In the genomic region with DNA sequence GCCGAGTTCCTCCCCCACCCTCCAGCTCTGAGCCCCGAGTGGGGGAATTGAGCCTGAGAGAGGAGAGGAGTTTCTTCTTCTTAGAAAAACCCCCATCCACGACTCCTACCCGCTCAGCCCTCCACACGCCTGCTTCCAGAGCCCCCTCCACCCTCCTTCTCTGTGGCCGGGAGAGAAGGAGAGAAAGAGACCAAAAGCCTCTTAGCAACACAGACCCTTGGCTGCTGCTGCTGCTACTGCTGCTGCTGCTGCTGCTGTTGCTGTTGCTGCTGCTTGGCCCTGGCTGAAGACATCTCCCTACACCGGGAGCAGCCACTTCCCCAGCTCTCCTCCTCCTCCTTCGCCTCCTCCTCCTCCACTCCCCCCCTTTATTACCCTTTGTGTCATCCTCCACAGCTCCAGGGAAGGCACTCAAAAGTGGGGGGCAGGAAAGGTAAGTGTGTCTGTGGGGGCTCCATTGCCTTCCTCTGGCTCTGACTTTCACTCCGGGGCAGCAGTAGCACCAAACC, we compare ENCODE assay signal across 8 mouse cellular contexts. TPM values are rescaled to one million over a fixed set of nuclear protein-coding genes. Genes with fewer than 3 reads are reported as not detected.
A peak's percentile ranks its signal among the peaks of the same experiment; 100 is the strongest.
DNase-seq lines count a peak whose midpoint lies in the region; ATAC-seq lines count a peak whose summit lies in the region.

No protein-coding gene starts in this region.

- peak overlapping the region; percentile 87 for H3K9ac ChIP-seq in forebrain, embryonic 15.5 days (replicated peaks)

- DNase-seq in R1 (ENCODE audit: low read depth, low spot score) (peak; percentile 72), adipocyte (ENCODE audit: low spot score) (no peak)
- DNase-seq in c-Kit-negative CD71-positive TER-119-positive erythroid progenitor cells, embryonic 14.5 days (ENCODE audit: low read depth, low spot score), result peak; percentile 26
- peak; percentile 68 for DNase-seq in hindbrain, embryonic 10.5 days (ENCODE audit: low spot score)
- DNase-seq in left cerebral cortex, adult 18-20 months (ENCODE audit: low spot score in 2 of 2), result peak; percentile 36 to 39
- DNase-seq in lung, postnatal 36 days, result peak; percentile 26
- peak; percentile 26 to 42 for DNase-seq in right cerebral cortex, adult 2 months (ENCODE audit: low spot score in 2 of 2)

- peak overlapping the region; percentile 93 for H3K4me3 ChIP-seq in forebrain, embryonic 15.5 days
- H3K4me3 ChIP-seq in hindbrain, embryonic 10.5 days, result peak overlapping the region; percentile 92

- no peaks in the 10 kb centered on the region for H3K27me3 ChIP-seq in forebrain, embryonic 15.5 days
- H3K27me3 ChIP-seq in hindbrain, embryonic 10.5 days (ENCODE audit: insufficient read depth, poor library complexity, severe bottlenecking), result no peaks in the 10 kb centered on the region

- 0% methylated on average over 8 of the region's 9 CpGs for WGBS in forebrain, embryonic 15.5 days
- 0% methylated on average over 9 of the region's 9 CpGs for WGBS in hindbrain, embryonic 10.5 days

- ATAC-seq in forebrain, embryonic 15.5 days (replicated peaks), result peak; percentile 79

- H3K27ac ChIP-seq in forebrain, embryonic 15.5 days (replicated peaks), result peak overlapping the region; percentile 98
- H3K27ac ChIP-seq in hindbrain, embryonic 10.5 days, result peak overlapping the region; percentile 96

- no peaks in the 10 kb centered on the region for H3K9me3 ChIP-seq in forebrain, embryonic 15.5 days
- no peaks in the 10 kb centered on the region for H3K9me3 ChIP-seq in hindbrain, embryonic 10.5 days

- peaks cover 20% of the 10 kb centered on the region for H3K4me1 ChIP-seq in forebrain, embryonic 15.5 days
- peaks cover 15% of the 10 kb centered on the region for H3K4me1 ChIP-seq in hindbrain, embryonic 10.5 days (replicated peaks)

- H3K4me2 ChIP-seq in forebrain, embryonic 15.5 days (replicated peaks), result peak overlapping the region; percentile 50

- no peaks in the 10 kb centered on the region for H3K36me3 ChIP-seq in forebrain, embryonic 15.5 days
- H3K36me3 ChIP-seq in hindbrain, embryonic 10.5 days, result no peaks in the 10 kb centered on the region

RNA-seq across cellular contexts. Expression of gene Orc4, which starts 0.3 kb away (rescaled TPM):
- polyA plus RNA-seq in forebrain, embryonic 15.5 days (2015; fragmentation: Nextera tagmentation; extraction: Ambion mirVana), result 102 and 105 TPM in 2 replicates
- polyA plus RNA-seq in hindbrain, embryonic 10.5 days (2016; fragmentation: Nextera tagmentation; extraction: Ambion mirVana), result 104 and 113 TPM in 2 replicates
- 10 to 100 TPM; 70.2 to 77.4 TPM for total RNA-seq in left cerebral cortex, adult 18-20 months (2021)

RNA-seq across cellular contexts. Expression of gene Mbd5, which starts 0.5 kb away (rescaled TPM):
- 33.9 and 36.3 TPM in 2 replicates for polyA plus RNA-seq in forebrain, embryonic 15.5 days (2015; fragmentation: Nextera tagmentation; extraction: Ambion mirVana)
- polyA plus RNA-seq in hindbrain, embryonic 10.5 days (2016; fragmentation: Nextera tagmentation; extraction: Ambion mirVana), result 27.0 and 30.2 TPM in 2 replicates
- 100 to 1,000 TPM; 111 to 119 TPM for total RNA-seq in left cerebral cortex, adult 18-20 months (2021)
